Mouse (Mus musculus): ENCODE data around the gene Pacrg. TPM values are rescaled to one million over a fixed set of nuclear protein-coding genes. Genes with fewer than 3 reads are reported as not detected.

Gene Pacrg
- polyA plus RNA-seq, 1 experiment from 2014 or later, result 6.4 TPM

DNA sequence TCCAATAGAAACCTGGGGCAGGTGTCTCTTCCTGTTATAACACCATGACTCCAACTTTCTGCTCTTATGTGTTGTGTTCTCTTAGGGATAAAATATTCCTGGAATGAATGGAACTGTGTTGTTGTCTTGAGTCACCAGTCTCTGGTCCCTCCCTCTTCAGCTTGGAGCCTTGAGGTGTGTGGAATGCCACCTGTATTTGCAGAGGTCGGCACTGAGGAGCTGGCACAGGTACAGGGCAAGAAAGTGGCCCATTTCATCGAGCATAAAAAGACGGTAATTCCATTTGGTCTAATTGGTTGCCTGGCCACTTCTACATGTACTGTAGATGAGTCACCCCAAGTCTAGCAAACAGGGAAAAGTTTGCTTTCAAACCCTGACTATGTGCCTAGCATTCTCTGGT is 376.5 kb downstream of the Pacrg start:
- Histone ChIP-seq H3K9me3 (ENCODE audit: control insufficient read depth, low read length) (no peaks in the 10 kb centered on the region), H3K4me3 (ENCODE audit: low read depth, low read length) (no peak overlapping the region), H3K4me1 (ENCODE audit: control insufficient read depth, insufficient read depth, low read length) (no peaks in the 10 kb centered on the region), H3K36me3 (ENCODE audit: control insufficient read depth, insufficient read depth, low read length) (no peaks in the 10 kb centered on the region), H3K27me3 (ENCODE audit: control insufficient read depth, insufficient read depth, low read length) (no peaks in the 10 kb centered on the region), H3K9ac (ENCODE audit: low read length) (no peak overlapping the region), H3K4me2 (ENCODE audit: low read depth) (no peak overlapping the region), H3K27ac (ENCODE audit: low read depth, low read length) (no peak overlapping the region)
- ATAC-seq (ENCODE audit: insufficient read depth, low FRiP score, low TSS enrichment) (no peak), DNase-seq (ENCODE audit: low spot score) (no peak)
- WGBS, result 87% methylated on average over 3 of the region's 3 CpGs

DNA sequence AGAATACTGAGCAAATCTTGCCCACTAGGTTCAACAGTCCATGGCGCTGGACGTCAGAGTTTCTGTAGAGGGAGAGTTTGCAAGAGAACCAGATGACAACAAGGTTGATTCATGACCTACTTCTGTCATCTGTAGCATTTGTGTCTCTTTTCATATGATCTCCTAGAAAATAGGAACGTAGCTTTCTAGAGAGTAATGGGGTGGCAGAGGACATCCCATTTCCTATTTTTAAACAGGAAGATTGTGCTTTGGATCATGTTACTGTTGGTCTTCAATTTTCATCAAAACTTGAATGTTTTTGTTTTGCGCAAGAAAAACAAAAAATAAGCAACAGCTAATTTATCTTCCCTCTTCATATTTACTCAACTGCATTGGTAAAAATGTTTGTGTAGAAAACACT is 379.2 kb downstream of the Pacrg start:
- no peak for DNase-seq (ENCODE audit: low spot score)
- no peaks in the 10 kb centered on the region for H3K36me3 ChIP-seq (ENCODE audit: control insufficient read depth, insufficient read depth, low read length)
- 89% methylated on average over 4 of the region's 4 CpGs for WGBS

GRCm38 (mm10) chr17:10458743-10459142 is 381.4 kb downstream of the Pacrg start:
- Histone ChIP-seq H3K4me3 (ENCODE audit: low read depth, low read length) (no peak overlapping the region), H3K4me1 (ENCODE audit: control insufficient read depth, insufficient read depth, low read length) (no peaks in the 10 kb centered on the region), H3K36me3 (ENCODE audit: control insufficient read depth, insufficient read depth, low read length) (no peaks in the 10 kb centered on the region), H3K9me3 (ENCODE audit: control insufficient read depth, low read length) (no peaks in the 10 kb centered on the region), H3K27ac (ENCODE audit: low read depth, low read length) (no peak overlapping the region), H3K4me2 (ENCODE audit: low read depth) (no peak overlapping the region), H3K9ac (ENCODE audit: low read length) (no peak overlapping the region), H3K27me3 (ENCODE audit: control insufficient read depth, insufficient read depth, low read length) (no peaks in the 10 kb centered on the region)
- no peak for DNase-seq (ENCODE audit: low spot score)
- no peak for ATAC-seq (ENCODE audit: insufficient read depth, low FRiP score, low TSS enrichment)

More for the DNA sequence above, 379.2 kb downstream of the Pacrg start:
- H3K27ac ChIP-seq (ENCODE audit: low read depth, low read length), result no peak overlapping the region
- no peak overlapping the region for H3K4me2 ChIP-seq (ENCODE audit: low read depth)
- no peaks in the 10 kb centered on the region for H3K27me3 ChIP-seq (ENCODE audit: control insufficient read depth, insufficient read depth, low read length)
- no peaks in the 10 kb centered on the region for H3K4me1 ChIP-seq (ENCODE audit: control insufficient read depth, insufficient read depth, low read length)
- no peak overlapping the region for H3K9ac ChIP-seq (ENCODE audit: low read length)
- no peaks in the 10 kb centered on the region for H3K9me3 ChIP-seq (ENCODE audit: control insufficient read depth, low read length)
- H3K4me3 ChIP-seq (ENCODE audit: low read depth, low read length), result no peak overlapping the region
- no peak for ATAC-seq (ENCODE audit: insufficient read depth, low FRiP score, low TSS enrichment)

DNA sequence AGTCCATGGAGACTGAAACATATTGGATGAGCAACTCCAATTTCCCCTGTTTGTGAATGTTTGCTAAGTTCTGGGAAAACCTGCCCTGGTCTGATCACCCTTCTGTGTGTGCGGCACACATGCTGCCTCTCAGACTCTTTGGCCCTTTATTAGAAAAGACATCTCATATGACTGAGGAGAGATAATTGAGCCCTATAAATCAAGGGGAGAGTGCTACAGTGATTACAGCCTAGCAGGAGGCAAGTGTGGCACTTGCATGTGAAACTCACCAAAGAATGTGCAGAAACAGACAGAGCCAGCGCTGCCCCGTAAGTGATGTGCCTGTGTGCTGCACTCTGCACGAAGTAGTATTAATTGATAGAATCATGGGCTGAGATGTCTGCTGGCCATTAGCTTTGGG is 383.7 kb downstream of the Pacrg start:
- Histone ChIP-seq H3K4me3 (ENCODE audit: low read depth, low read length) (no peak overlapping the region), H3K9me3 (ENCODE audit: control insufficient read depth, low read length) (no peaks in the 10 kb centered on the region), H3K27ac (ENCODE audit: low read depth, low read length) (no peak overlapping the region), H3K36me3 (ENCODE audit: control insufficient read depth, insufficient read depth, low read length) (no peaks in the 10 kb centered on the region), H3K4me2 (ENCODE audit: low read depth) (no peak overlapping the region), H3K27me3 (ENCODE audit: control insufficient read depth, insufficient read depth, low read length) (no peaks in the 10 kb centered on the region), H3K9ac (ENCODE audit: low read length) (no peak overlapping the region), H3K4me1 (ENCODE audit: control insufficient read depth, insufficient read depth, low read length) (peaks cover 4% of the 10 kb centered on the region; the same call in 1 of the 2 replicates)
- no peak for ATAC-seq (ENCODE audit: insufficient read depth, low FRiP score, low TSS enrichment)
- 59% methylated on average over 4 of the region's 4 CpGs for WGBS
- no peak for DNase-seq (ENCODE audit: low spot score)

GRCm38 (mm10) chr17:10455961-10456360 is 384.1 kb downstream of the Pacrg start:
- Histone ChIP-seq H3K4me3 (ENCODE audit: low read depth, low read length) (no peak overlapping the region), H3K36me3 (ENCODE audit: control insufficient read depth, insufficient read depth, low read length) (no peaks in the 10 kb centered on the region), H3K9me3 (ENCODE audit: control insufficient read depth, low read length) (no peaks in the 10 kb centered on the region), H3K4me1 (ENCODE audit: control insufficient read depth, insufficient read depth, low read length) (peaks cover 5% of the 10 kb centered on the region; the same call in 1 of the 2 replicates), H3K27me3 (ENCODE audit: control insufficient read depth, insufficient read depth, low read length) (no peaks in the 10 kb centered on the region), H3K9ac (ENCODE audit: low read length) (no peak overlapping the region), H3K4me2 (ENCODE audit: low read depth) (no peak overlapping the region), H3K27ac (ENCODE audit: low read depth, low read length) (no peak overlapping the region)
- DNase-seq (ENCODE audit: low spot score) (no peak), ATAC-seq (ENCODE audit: insufficient read depth, low FRiP score, low TSS enrichment) (no peak)
- WGBS, result 87% methylated on average over 7 of the region's 7 CpGs

DNA sequence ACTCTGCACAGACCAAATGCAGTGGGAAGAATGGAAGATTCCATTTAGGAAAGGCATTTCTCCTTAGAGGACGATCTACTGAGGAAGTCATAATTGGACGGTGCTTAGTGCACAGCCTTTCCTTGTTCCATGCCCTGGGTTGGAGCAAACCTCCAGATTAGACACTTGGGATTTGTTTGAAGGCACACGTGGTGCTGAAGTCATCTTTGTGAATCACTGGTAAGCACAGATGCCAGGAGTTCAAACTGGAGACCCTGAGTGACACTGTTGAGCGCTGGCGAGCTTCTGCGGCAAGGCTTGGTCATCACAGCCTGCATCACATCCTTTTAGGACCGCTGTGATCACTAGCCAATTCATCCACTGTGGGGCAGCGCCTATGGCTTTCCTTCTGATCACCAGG is 385.7 kb downstream of the Pacrg start:
- WGBS, result 93% methylated on average over 8 of the region's 8 CpGs
- no peak overlapping the region for H3K9ac ChIP-seq (ENCODE audit: low read length)
- H3K4me3 ChIP-seq (ENCODE audit: low read depth, low read length), result no peak overlapping the region
- no peaks in the 10 kb centered on the region for H3K27me3 ChIP-seq (ENCODE audit: control insufficient read depth, insufficient read depth, low read length)
- ATAC-seq (ENCODE audit: insufficient read depth, low FRiP score, low TSS enrichment) (no peak), DNase-seq (ENCODE audit: low spot score) (no peak)
- no peak overlapping the region for H3K4me2 ChIP-seq (ENCODE audit: low read depth)
- no peaks in the 10 kb centered on the region for H3K9me3 ChIP-seq (ENCODE audit: control insufficient read depth, low read length)
- peaks cover 5% of the 10 kb centered on the region; the same call in 1 of the 2 replicates for H3K4me1 ChIP-seq (ENCODE audit: control insufficient read depth, insufficient read depth, low read length)
- no peaks in the 10 kb centered on the region for H3K36me3 ChIP-seq (ENCODE audit: control insufficient read depth, insufficient read depth, low read length)
- H3K27ac ChIP-seq (ENCODE audit: low read depth, low read length), result no peak overlapping the region

- Histone ChIP-seq H3K4me2 (ENCODE audit: low read depth) (no peak overlapping the region), H3K36me3 (ENCODE audit: control insufficient read depth, insufficient read depth, low read length) (no peaks in the 10 kb centered on the region), H3K4me1 (ENCODE audit: control insufficient read depth, insufficient read depth, low read length) (peaks cover 5% of the 10 kb centered on the region; the same call in 1 of the 2 replicates), H3K27ac (ENCODE audit: low read depth, low read length) (no peak overlapping the region), H3K9ac (ENCODE audit: low read length) (no peak overlapping the region), H3K9me3 (ENCODE audit: control insufficient read depth, low read length) (no peaks in the 10 kb centered on the region), H3K4me3 (ENCODE audit: low read depth, low read length) (no peak overlapping the region), H3K27me3 (ENCODE audit: control insufficient read depth, insufficient read depth, low read length) (no peaks in the 10 kb centered on the region)
- ATAC-seq (ENCODE audit: insufficient read depth, low FRiP score, low TSS enrichment) (no peak), DNase-seq (ENCODE audit: low spot score) (no peak)
- WGBS, result 90% methylated on average over 3 of the region's 3 CpGs
These were observed 387.3 kb downstream of the Pacrg start for GRCm38 (mm10) chr17:10452801-10453200.

- H3K9ac ChIP-seq (ENCODE audit: low read length), result no peak overlapping the region
- WGBS, result 55% methylated on average over 10 of the region's 10 CpGs
- H3K4me3 ChIP-seq (ENCODE audit: low read depth, low read length), result no peak overlapping the region
- no peaks in the 10 kb centered on the region for H3K36me3 ChIP-seq (ENCODE audit: control insufficient read depth, insufficient read depth, low read length)
- peak; percentile 20; the same call in 1 of the 2 replicates for ATAC-seq (ENCODE audit: insufficient read depth, low FRiP score, low TSS enrichment)
- H3K4me1 ChIP-seq (ENCODE audit: control insufficient read depth, insufficient read depth, low read length), result peaks cover 5% of the 10 kb centered on the region; the same call in 1 of the 2 replicates
- 0 out of 2 replicates have a peak overlapping the region, but pooled peaks have one; percentile 17 for H3K27ac ChIP-seq (ENCODE audit: low read depth, low read length)
- no peaks in the 10 kb centered on the region for H3K9me3 ChIP-seq (ENCODE audit: control insufficient read depth, low read length)
- H3K27me3 ChIP-seq (ENCODE audit: control insufficient read depth, insufficient read depth, low read length), result no peaks in the 10 kb centered on the region
- no peak for DNase-seq (ENCODE audit: low spot score)
- H3K4me2 ChIP-seq (ENCODE audit: low read depth), result no peak overlapping the region
These were observed 388.6 kb downstream of the Pacrg start for GRCm38 (mm10) chr17:10451306-10452077.

DNA sequence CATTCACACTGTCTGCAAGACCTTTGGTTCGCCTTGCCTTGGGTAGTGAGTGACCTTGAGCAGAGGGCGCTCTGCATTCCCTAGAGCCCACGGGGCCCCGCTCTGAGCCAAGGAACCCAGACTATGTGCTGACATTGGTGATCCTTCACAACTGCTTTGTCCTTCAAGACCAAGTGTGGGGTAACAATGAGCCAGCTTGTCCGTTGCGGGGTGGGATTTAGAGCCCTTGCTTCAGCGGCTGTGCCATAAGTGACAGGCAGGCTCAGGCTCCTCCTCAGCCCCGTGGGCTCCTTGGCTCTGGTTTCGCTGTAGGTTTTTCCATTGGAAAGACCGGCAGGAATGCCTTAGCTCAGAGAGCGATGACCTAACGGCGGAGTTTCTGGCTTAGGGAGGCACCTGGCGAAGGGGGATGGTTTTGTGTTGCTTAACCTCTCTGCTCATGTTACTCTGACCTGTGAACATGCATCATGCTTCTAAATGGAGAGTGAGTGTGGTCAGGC is 390.3 kb downstream of the Pacrg start:
- DNase-seq (ENCODE audit: low spot score), result no peak
- Histone ChIP-seq H3K9me3 (ENCODE audit: control insufficient read depth, low read length) (no peaks in the 10 kb centered on the region), H3K4me2 (ENCODE audit: low read depth) (no peak overlapping the region), H3K27ac (ENCODE audit: low read depth, low read length) (no peak overlapping the region), H3K27me3 (ENCODE audit: control insufficient read depth, insufficient read depth, low read length) (no peaks in the 10 kb centered on the region), H3K4me1 (ENCODE audit: control insufficient read depth, insufficient read depth, low read length) (peaks cover 5% of the 10 kb centered on the region; the same call in 1 of the 2 replicates), H3K4me3 (ENCODE audit: low read depth, low read length) (no peak overlapping the region), H3K36me3 (ENCODE audit: control insufficient read depth, insufficient read depth, low read length) (no peaks in the 10 kb centered on the region), H3K9ac (ENCODE audit: low read length) (no peak overlapping the region)
- whole genome bisulfite sequencing, result 88% methylated on average over 14 of the region's 14 CpGs
- ATAC-seq (ENCODE audit: insufficient read depth, low FRiP score, low TSS enrichment), result no peak

All from neural tube, embryonic 11.5 days (tissue).